Mouse (Mus musculus) heart, postnatal 0 days (tissue): ENCODE measurements around the gene Npr1.

ENCODE experiments used
- CTCF ChIP-seq: IDR thresholded peaks from 2 replicates; pipeline ENCODE4 v1.5.1; 2016; ENCODE audit warnings: antibody characterized with exemption, control low read depth, low read depth
- EP300 ChIP-seq: IDR thresholded peaks from 2 replicates; pipeline ENCODE4 v1.6.1; 2016; ENCODE audit warnings: antibody characterized with exemption, low read depth

DNA sequence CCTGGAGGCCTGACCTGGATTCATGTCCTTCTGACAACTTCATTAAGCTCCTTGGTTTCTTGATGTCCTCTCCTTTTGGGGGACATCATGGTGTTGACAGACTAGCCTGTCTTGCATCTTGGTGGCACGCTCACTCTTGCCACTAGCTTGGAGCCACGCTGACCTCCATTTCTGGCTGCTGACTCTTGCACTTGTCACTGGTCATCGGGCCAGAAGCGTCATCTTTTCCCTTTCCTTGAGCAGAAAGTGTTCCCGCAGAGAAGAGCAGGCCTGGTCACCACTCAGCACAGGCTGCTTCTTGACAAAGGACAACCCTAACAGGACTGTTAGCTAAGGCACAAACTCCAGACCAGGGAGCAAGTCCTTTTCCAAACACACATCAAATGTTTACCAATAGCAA lies 59.3 kb downstream of the Npr1 start:
- TF ChIP-seq EP300: no peak
- no peak for TF ChIP-seq CTCF
